ENCODE assay signal across 24 mouse cellular contexts in genomic region chr7:80490351-80490750, GRCm38 (mm10). TPM values are rescaled to one million over a fixed set of nuclear protein-coding genes. Genes with fewer than 3 reads are reported as not detected.
DNase-seq lines count a peak whose midpoint lies in the region; ATAC-seq and TF ChIP-seq lines count a peak whose summit lies in the region.
"Had no signal": no experiment of that assay in that cellular context is flagged by ENCODE, and none has a peak within 500 bp of the region (broad histone marks: within the 10 kb centered on the region; RNA-seq: fewer than 3 reads in every experiment).

No protein-coding gene starts in this region.

- dilution Hi-C loops in CH12.LX (cut with MboI; ENCODE audit: extremely low pct_ligation_motif_present, extremely low pct_unique_long_range_greater_than_20kb, low sequenced_read_pairs): no loop called here

- H3K9me3 ChIP-seq in embryonic facial prominence, embryonic 15.5 days (replicated peaks): no peaks in the 10 kb centered on the region
- H3K9me3 ChIP-seq in embryonic facial prominence, embryonic 10.5 days: no peaks in the 10 kb centered on the region
- no peaks in the 10 kb centered on the region for H3K9me3 ChIP-seq in liver, embryonic 12.5 days (replicated peaks)
- no peaks in the 10 kb centered on the region for H3K9me3 ChIP-seq in liver, embryonic 11.5 days (ENCODE audit: control insufficient read depth, low read length)
- H3K9me3 ChIP-seq in liver, embryonic 15.5 days (replicated peaks): no peaks in the 10 kb centered on the region
- no peaks in the 10 kb centered on the region for H3K9me3 ChIP-seq in CH12.LX (replicated peaks; ENCODE audit: low read length)
- H3K9me3 ChIP-seq: embryonic facial prominence, embryonic 12.5 days; forebrain, embryonic 10.5 days; forebrain, embryonic 12.5 days had no signal

- 0 out of 2 replicates have a peak, but pooled peaks have one; percentile 43 for ATAC-seq in embryonic facial prominence, embryonic 15.5 days (ENCODE audit: insufficient number of reproducible peaks, low FRiP score, low TSS enrichment, low read depth)
- ATAC-seq in liver, embryonic 12.5 days: no peak
- ATAC-seq in liver, embryonic 11.5 days (replicated peaks; ENCODE audit: low FRiP score): no peak
- ATAC-seq in liver, embryonic 15.5 days (ENCODE audit: insufficient read depth): no peak
- ATAC-seq: CD4-positive, CD25-positive, alpha-beta regulatory T cell, adult 4 months; forebrain, embryonic 14.5 days; forebrain, embryonic 16.5 days had no signal

- TF ChIP-seq EP300 in CH12.LX (IDR thresholded peaks at IDR 0.05; ENCODE audit: low read length): peak; percentile 26; the same call in 1 of the 2 replicates

- TF ChIP-seq CTCF in CH12.LX (conservative IDR thresholded peaks at IDR 0.05 in 1 of 2, IDR thresholded peaks at IDR 0.05 in 1 of 2; ENCODE audit: low read depth in 2 of 2, low read length in 2 of 2): no peak

- TF ChIP-seq POLR2A in CH12.LX (IDR thresholded peaks at IDR 0.05; ENCODE audit: low read depth, low read length): no peak

- DNase-seq in embryonic facial prominence, embryonic 10.5 days (ENCODE audit: low spot score): no peak
- DNase-seq in liver, embryonic 11.5 days (ENCODE audit: low spot score): no peak
- DNase-seq in liver (no peak), CH12.LX (ENCODE audit: extremely low read depth) (peak; percentile 42)
- DNase-seq: adrenal gland, adult 2 months; adrenal gland, postnatal 10 days; adrenal gland, postnatal 25 days; B cell, adult 2 months; cerebellum, adult 11 months; cerebellum, adult 18-20 months; cerebellum, adult 8-10 months; cerebellum, adult 9-11 months; cerebellum, postnatal 14 days; cerebellum, postnatal 36 days; embryo, embryonic 11 days had no signal

- H3K79me2 ChIP-seq in CH12.LX (replicated peaks; ENCODE audit: control insufficient read depth, extremely low read depth, insufficient read depth, poor library complexity, severe bottlenecking): no peaks in the 10 kb centered on the region; the same call in 1 of the 2 replicates

- H3K27ac ChIP-seq in embryonic facial prominence, embryonic 15.5 days (replicated peaks): no peak overlapping the region
- no peak overlapping the region for H3K27ac ChIP-seq in embryonic facial prominence, embryonic 10.5 days (replicated peaks)
- H3K27ac ChIP-seq in liver, embryonic 12.5 days: 0 out of 2 replicates have a peak overlapping the region, but pooled peaks have one; percentile 71
- no peak overlapping the region for H3K27ac ChIP-seq in liver, embryonic 11.5 days (ENCODE audit: low read depth, low read length)
- 0 out of 2 replicates have a peak overlapping the region, but pooled peaks have one; percentile 19 for H3K27ac ChIP-seq in liver, embryonic 15.5 days (replicated peaks)
- H3K27ac ChIP-seq in CH12.LX (ENCODE audit: insufficient read depth, low read depth): no peak overlapping the region
- H3K27ac ChIP-seq: embryonic facial prominence, embryonic 12.5 days; forebrain, embryonic 10.5 days; forebrain, embryonic 12.5 days had no signal

- no peak overlapping the region for H3K4me3 ChIP-seq in embryonic facial prominence, embryonic 15.5 days (replicated peaks)
- H3K4me3 ChIP-seq in embryonic facial prominence, embryonic 10.5 days: no peak overlapping the region
- H3K4me3 ChIP-seq in liver, embryonic 12.5 days: no peak overlapping the region
- H3K4me3 ChIP-seq in liver, embryonic 11.5 days (ENCODE audit: low read depth, low read length): no peak overlapping the region
- H3K4me3 ChIP-seq in liver, embryonic 15.5 days (replicated peaks): no peak overlapping the region
- no peak overlapping the region for H3K4me3 ChIP-seq in CH12.LX (replicated peaks in 1 of 3; ENCODE audit: low read depth in 2 of 3, low read length in 2 of 3, poor library complexity in 1 of 3)
- H3K4me3 ChIP-seq: embryonic facial prominence, embryonic 12.5 days; forebrain, embryonic 10.5 days; forebrain, embryonic 12.5 days had no signal

- H3K9ac ChIP-seq in embryonic facial prominence, embryonic 15.5 days: no peak overlapping the region
- no peak overlapping the region for H3K9ac ChIP-seq in liver, embryonic 12.5 days
- H3K9ac ChIP-seq in liver, embryonic 11.5 days (ENCODE audit: low read depth, low read length): no peak overlapping the region
- no peak overlapping the region for H3K9ac ChIP-seq in liver, embryonic 15.5 days
- H3K9ac ChIP-seq in CH12.LX (ENCODE audit: insufficient read depth, low read depth): no peak overlapping the region
- H3K9ac ChIP-seq: embryonic facial prominence, embryonic 12.5 days; forebrain, embryonic 12.5 days had no signal

- 84% methylated on average over 2 of the region's 2 CpGs for WGBS in embryonic facial prominence, embryonic 15.5 days
- WGBS in embryonic facial prominence, embryonic 10.5 days: 95% methylated on average over 2 of the region's 2 CpGs
- 98% methylated on average over 2 of the region's 2 CpGs for WGBS in liver, embryonic 12.5 days (ENCODE audit: insufficient replicate concordance)
- 94% methylated on average over 2 of the region's 2 CpGs for whole genome bisulfite sequencing in liver, embryonic 11.5 days
- WGBS in liver, embryonic 15.5 days (ENCODE audit: insufficient replicate concordance): 91% methylated on average over 2 of the region's 2 CpGs

- in situ Hi-C loops in CH12.LX (cut with MboI; ENCODE audit: low pct_ligation_motif_present, low pct_unique_long_range_greater_than_20kb, low sequenced_read_pairs): no loop called here

- H3K4me2 ChIP-seq in embryonic facial prominence, embryonic 15.5 days (replicated peaks): no peak overlapping the region
- H3K4me2 ChIP-seq in liver, embryonic 12.5 days: no peak overlapping the region
- H3K4me2 ChIP-seq in liver, embryonic 11.5 days: no peak overlapping the region
- H3K4me2 ChIP-seq in liver, embryonic 15.5 days: no peak overlapping the region
- no peak overlapping the region for H3K4me2 ChIP-seq in CH12.LX (ENCODE audit: insufficient read depth, low read depth, poor library complexity, severe bottlenecking)
- H3K4me2 ChIP-seq: embryonic facial prominence, embryonic 12.5 days; forebrain, embryonic 12.5 days had no signal

- no peak for TF ChIP-seq RAD21 in CH12.LX (IDR thresholded peaks at IDR 0.05; ENCODE audit: low read depth, low read length)

- H3K4me1 ChIP-seq in embryonic facial prominence, embryonic 15.5 days: no peaks in the 10 kb centered on the region
- no peaks in the 10 kb centered on the region for H3K4me1 ChIP-seq in embryonic facial prominence, embryonic 10.5 days
- peaks cover 36% of the 10 kb centered on the region for H3K4me1 ChIP-seq in liver, embryonic 12.5 days
- H3K4me1 ChIP-seq in liver, embryonic 11.5 days (replicated peaks; ENCODE audit: control insufficient read depth, insufficient read depth, low read length): peaks cover 8% of the 10 kb centered on the region
- H3K4me1 ChIP-seq in liver, embryonic 15.5 days (replicated peaks): peaks cover 23% of the 10 kb centered on the region
- H3K4me1 ChIP-seq in CH12.LX (ENCODE audit: control insufficient read depth in 1 of 2, insufficient read depth in 2 of 2): peaks cover 12 to 41% of the 10 kb centered on the region in 2 experiments
- H3K4me1 ChIP-seq: embryonic facial prominence, embryonic 12.5 days; forebrain, embryonic 10.5 days; forebrain, embryonic 12.5 days had no signal

- H3K27me3 ChIP-seq in embryonic facial prominence, embryonic 15.5 days: no peaks in the 10 kb centered on the region
- H3K27me3 ChIP-seq in embryonic facial prominence, embryonic 10.5 days (replicated peaks; ENCODE audit: low read depth, poor library complexity, severe bottlenecking): no peaks in the 10 kb centered on the region
- H3K27me3 ChIP-seq in liver, embryonic 12.5 days (replicated peaks): no peaks in the 10 kb centered on the region
- no peaks in the 10 kb centered on the region for H3K27me3 ChIP-seq in liver, embryonic 11.5 days (replicated peaks; ENCODE audit: control insufficient read depth, insufficient read depth, low read length)
- no peaks in the 10 kb centered on the region for H3K27me3 ChIP-seq in liver, embryonic 15.5 days
- H3K27me3 ChIP-seq in CH12.LX (replicated peaks): no peaks in the 10 kb centered on the region
- H3K27me3 ChIP-seq: embryonic facial prominence, embryonic 12.5 days; forebrain, embryonic 12.5 days had no signal

- H3K36me3 ChIP-seq in embryonic facial prominence, embryonic 15.5 days: 0 out of 2 replicates have a peak, but pooled peaks cover 16% of the 10 kb centered on the region
- H3K36me3 ChIP-seq in embryonic facial prominence, embryonic 10.5 days (replicated peaks): peaks cover 77% of the 10 kb centered on the region
- peaks cover 90% of the 10 kb centered on the region for H3K36me3 ChIP-seq in liver, embryonic 12.5 days
- H3K36me3 ChIP-seq in liver, embryonic 11.5 days (ENCODE audit: control insufficient read depth, insufficient read depth, low read length): peaks cover 18% of the 10 kb centered on the region
- H3K36me3 ChIP-seq in liver, embryonic 15.5 days (replicated peaks): peaks cover 77% of the 10 kb centered on the region
- peaks cover 28 to 67% of the 10 kb centered on the region in 2 experiments for H3K36me3 ChIP-seq in CH12.LX (replicated peaks in 1 of 2; ENCODE audit: control insufficient read depth in 1 of 2, insufficient read depth in 1 of 2, low read length in 1 of 2)

TF ChIP-seq in CH12.LX, 34 proteins besides CTCF, POLR2A, EP300 and RAD21:
- no peak for TF ChIP-seq CHD2 (IDR thresholded peaks at IDR 0.05; ENCODE audit: low read length)
- TF ChIP-seq ETS1 (conservative IDR thresholded peaks at IDR 0.05; ENCODE audit: low read depth, low read length): 0 out of 2 replicates have a peak, but pooled peaks have one; percentile 36
- peak; percentile 44; the same call in 1 of the 2 replicates for TF ChIP-seq BHLHE40 (IDR thresholded peaks at IDR 0.05; ENCODE audit: low read depth, low read length)
- no peak for TF ChIP-seq CHD1 (IDR thresholded peaks at IDR 0.05; ENCODE audit: low read depth, low read length)

RNA-seq across cellular contexts. Expression of gene Blm, which starts 44.6 kb away (rescaled TPM):
- polyA plus RNA-seq in embryonic facial prominence, embryonic 15.5 days (2015; fragmentation: Nextera tagmentation; extraction: Ambion mirVana): 17.5 and 18.5 TPM in 2 replicates
- 49.6 and 54.6 TPM in 2 replicates for polyA plus RNA-seq in embryonic facial prominence, embryonic 10.5 days (2016; fragmentation: Nextera tagmentation; extraction: Ambion mirVana)
- polyA plus RNA-seq in liver, embryonic 12.5 days (2016; fragmentation: Nextera tagmentation; extraction: Ambion mirVana): 47.2 and 47.8 TPM in 2 replicates
- 54.8 and 58.3 TPM in 2 replicates for polyA plus RNA-seq in liver, embryonic 11.5 days (2014; fragmentation: Nextera tagmentation; extraction: Ambion mirVana)
- polyA plus RNA-seq in liver, embryonic 15.5 days (2015; fragmentation: Nextera tagmentation; extraction: Ambion mirVana): 25.5 and 27.4 TPM in 2 replicates
- total RNA-seq in CH12.LX (2012; rRNA removed) (24.1 and 25.6 TPM in 2 replicates), CH12.LX (2014; rRNA removed) (36.4 and 41.4 TPM in 2 replicates)
- 56.2 TPM in 2 replicates for polyA plus RNA-seq in CH12.LX (2012; ENCODE audit: insufficient read length, low read depth)

Comparison
In these comparisons a context has a peak if more than half of its experiments do, and no peak if none do; other contexts are left out.
1. H3K27ac ChIP-seq: peak in liver, embryonic 12.5 days (single experiment) and liver, embryonic 15.5 days (single experiment); none in embryonic facial prominence, embryonic 15.5 days (single experiment), embryonic facial prominence, embryonic 10.5 days (single experiment), liver, embryonic 11.5 days (single experiment) and CH12.LX (single experiment).